Mouse (Mus musculus): ENCODE measurements around the gene Sp6. TPM values are rescaled to one million over a fixed set of nuclear protein-coding genes. Genes with fewer than 3 reads are reported as not detected.

The Sp6 gene
- polyA plus RNA-seq, 2 experiments: 0.02 TPM; not detected in 1

GRCm38 (mm10) chr11:97065538-97066295, 52.5 kb downstream of the Sp6 start:
- H3K27me3 ChIP-seq (ENCODE audit: control insufficient read depth, insufficient read depth, low read length): no peaks in the 10 kb centered on the region
- DNase-seq (ENCODE audit: low read depth in 3 of 3, low spot score in 3 of 3) (no peak), ATAC-seq (ENCODE audit: insufficient read depth) (no peak)
- H3K27ac ChIP-seq: no peak overlapping the region
- H3K4me2 ChIP-seq (ENCODE audit: low read depth): no peak overlapping the region
- TF ChIP-seq CTCF (IDR thresholded peaks at IDR 0.05; ENCODE audit: low read depth) (no peak), EP300 (IDR thresholded peaks at IDR 0.05; ENCODE audit: low read depth) (no peak)
- H3K4me1 ChIP-seq (replicated peaks; ENCODE audit: control insufficient read depth in 2 of 2, insufficient read depth in 2 of 2, low read length in 1 of 2): no peaks in the 10 kb centered on the region
- 73% methylated on average over 12 of the region's 12 CpGs for WGBS (ENCODE audit: insufficient replicate concordance)
- no peaks in the 10 kb centered on the region for H3K9me3 ChIP-seq (ENCODE audit: control insufficient read depth, low read length)
- no peak overlapping the region for H3K9ac ChIP-seq (replicated peaks)
- H3K4me3 ChIP-seq (ENCODE audit: insufficient read depth in 1 of 2, low read depth in 2 of 2, low read length in 2 of 2): no peak overlapping the region
- no peaks in the 10 kb centered on the region for H3K36me3 ChIP-seq (replicated peaks; ENCODE audit: control insufficient read depth, insufficient read depth, low read depth)

- ATAC-seq (ENCODE audit: insufficient read depth): no peak
- 70% methylated on average over 22 of the region's 22 CpGs for WGBS (ENCODE audit: insufficient replicate concordance)
- H3K4me2 ChIP-seq (ENCODE audit: low read depth): no peak overlapping the region
Measured at GRCm38 (mm10) chr11:97066656-97067360, 53.6 kb downstream of the Sp6 start.

GRCm38 (mm10) chr11:97069333-97069732, 56.1 kb downstream of the Sp6 start:
- no peaks in the 10 kb centered on the region for H3K4me1 ChIP-seq (replicated peaks; ENCODE audit: control insufficient read depth in 2 of 2, insufficient read depth in 2 of 2, low read length in 1 of 2)
- no peaks in the 10 kb centered on the region for H3K36me3 ChIP-seq (replicated peaks; ENCODE audit: control insufficient read depth, insufficient read depth, low read depth)
- H3K9me3 ChIP-seq (ENCODE audit: control insufficient read depth, low read length): no peaks in the 10 kb centered on the region
- TF ChIP-seq CTCF (IDR thresholded peaks at IDR 0.05; ENCODE audit: low read depth) (no peak), EP300 (IDR thresholded peaks at IDR 0.05; ENCODE audit: low read depth) (no peak)
- H3K27me3 ChIP-seq (ENCODE audit: control insufficient read depth, insufficient read depth, low read length): no peaks in the 10 kb centered on the region
- H3K4me2 ChIP-seq (ENCODE audit: low read depth): no peak overlapping the region
- DNase-seq (ENCODE audit: low read depth in 3 of 3, low spot score in 3 of 3): no peak
- H3K9ac ChIP-seq (replicated peaks): no peak overlapping the region
- no peak overlapping the region for H3K4me3 ChIP-seq (ENCODE audit: insufficient read depth in 1 of 2, low read depth in 2 of 2, low read length in 2 of 2)
- no peak overlapping the region for H3K27ac ChIP-seq
- 68% methylated on average over 1 of the region's 1 CpGs for WGBS (ENCODE audit: insufficient replicate concordance)
- no peak for ATAC-seq (ENCODE audit: insufficient read depth)

More at GRCm38 (mm10) chr11:97066656-97067360, 53.6 kb downstream of the Sp6 start:
- no peak for DNase-seq (ENCODE audit: low read depth in 3 of 3, low spot score in 3 of 3)
- no peaks in the 10 kb centered on the region for H3K27me3 ChIP-seq (ENCODE audit: control insufficient read depth, insufficient read depth, low read length)
- no peak overlapping the region for H3K27ac ChIP-seq
- no peaks in the 10 kb centered on the region for H3K4me1 ChIP-seq (replicated peaks; ENCODE audit: control insufficient read depth in 2 of 2, insufficient read depth in 2 of 2, low read length in 1 of 2)
- TF ChIP-seq EP300 (IDR thresholded peaks at IDR 0.05; ENCODE audit: low read depth): no peak
- TF ChIP-seq CTCF (IDR thresholded peaks at IDR 0.05; ENCODE audit: low read depth): no peak
- no peak overlapping the region for H3K4me3 ChIP-seq (ENCODE audit: insufficient read depth in 1 of 2, low read depth in 2 of 2, low read length in 2 of 2)
- no peaks in the 10 kb centered on the region for H3K36me3 ChIP-seq (replicated peaks; ENCODE audit: control insufficient read depth, insufficient read depth, low read depth)
- H3K9ac ChIP-seq (replicated peaks): no peak overlapping the region
- H3K9me3 ChIP-seq (ENCODE audit: control insufficient read depth, low read length): no peaks in the 10 kb centered on the region

- H3K4me2 ChIP-seq (ENCODE audit: low read depth): no peak overlapping the region
- ATAC-seq (ENCODE audit: insufficient read depth): no peak
Measured at GRCm38 (mm10) chr11:97069770-97070169, 56.6 kb downstream of the Sp6 start.

GRCm38 (mm10) chr11:97071129-97071528, 57.9 kb downstream of the Sp6 start:
- no peaks in the 10 kb centered on the region for H3K36me3 ChIP-seq (replicated peaks; ENCODE audit: control insufficient read depth, insufficient read depth, low read depth)
- H3K27me3 ChIP-seq (ENCODE audit: control insufficient read depth, insufficient read depth, low read length): no peaks in the 10 kb centered on the region
- H3K4me2 ChIP-seq (ENCODE audit: low read depth): no peak overlapping the region
- DNase-seq (ENCODE audit: low read depth in 3 of 3, low spot score in 3 of 3) (no peak), ATAC-seq (ENCODE audit: insufficient read depth) (no peak)
- H3K27ac ChIP-seq: no peak overlapping the region
- H3K4me1 ChIP-seq (replicated peaks; ENCODE audit: control insufficient read depth in 2 of 2, insufficient read depth in 2 of 2, low read length in 1 of 2): no peaks in the 10 kb centered on the region
- H3K9ac ChIP-seq (replicated peaks): no peak overlapping the region
- H3K4me3 ChIP-seq (ENCODE audit: insufficient read depth in 1 of 2, low read depth in 2 of 2, low read length in 2 of 2): no peak overlapping the region
- TF ChIP-seq EP300 (IDR thresholded peaks at IDR 0.05; ENCODE audit: low read depth) (no peak), CTCF (IDR thresholded peaks at IDR 0.05; ENCODE audit: low read depth) (no peak)
- no peaks in the 10 kb centered on the region for H3K9me3 ChIP-seq (ENCODE audit: control insufficient read depth, low read length)
- 59% methylated on average over 1 of the region's 1 CpGs for WGBS (ENCODE audit: insufficient replicate concordance)

More at GRCm38 (mm10) chr11:97069770-97070169, 56.6 kb downstream of the Sp6 start:
- Histone ChIP-seq H3K27ac (no peak overlapping the region), H3K4me1 (replicated peaks; ENCODE audit: control insufficient read depth in 2 of 2, insufficient read depth in 2 of 2, low read length in 1 of 2) (no peaks in the 10 kb centered on the region), H3K9ac (replicated peaks) (no peak overlapping the region), H3K36me3 (replicated peaks; ENCODE audit: control insufficient read depth, insufficient read depth, low read depth) (no peaks in the 10 kb centered on the region), H3K27me3 (ENCODE audit: control insufficient read depth, insufficient read depth, low read length) (no peaks in the 10 kb centered on the region), H3K4me3 (ENCODE audit: insufficient read depth in 1 of 2, low read depth in 2 of 2, low read length in 2 of 2) (no peak overlapping the region), H3K9me3 (ENCODE audit: control insufficient read depth, low read length) (no peaks in the 10 kb centered on the region)
- TF ChIP-seq CTCF (IDR thresholded peaks at IDR 0.05; ENCODE audit: low read depth) (no peak), EP300 (IDR thresholded peaks at IDR 0.05; ENCODE audit: low read depth) (no peak)
- no peak for DNase-seq (ENCODE audit: low read depth in 3 of 3, low spot score in 3 of 3)
- WGBS (ENCODE audit: insufficient replicate concordance): 59% methylated on average over 2 of the region's 2 CpGs
